Mouse (Mus musculus) lung, adult 2 months (tissue): ENCODE data around the gene Nrcam.

Experiments
- CTCF ChIP-seq: fragments of 200-500 bp; IDR thresholded peaks from 2 replicates; pipeline ENCODE4 v1.5.1; 2011; ENCODE audit warnings: mild to moderate bottlenecking, low read length, control low read depth; ENCODE audit not compliant: insufficient read depth
- POLR2A ChIP-seq: fragments of 200-500 bp; IDR thresholded peaks from 2 replicates; pipeline ENCODE4 v1.6.1; 2011; ENCODE audit warnings: low read depth, mild to moderate bottlenecking, control low read depth, low read length, borderline replicate concordance; ENCODE audit errors: extremely low read depth

DNA sequence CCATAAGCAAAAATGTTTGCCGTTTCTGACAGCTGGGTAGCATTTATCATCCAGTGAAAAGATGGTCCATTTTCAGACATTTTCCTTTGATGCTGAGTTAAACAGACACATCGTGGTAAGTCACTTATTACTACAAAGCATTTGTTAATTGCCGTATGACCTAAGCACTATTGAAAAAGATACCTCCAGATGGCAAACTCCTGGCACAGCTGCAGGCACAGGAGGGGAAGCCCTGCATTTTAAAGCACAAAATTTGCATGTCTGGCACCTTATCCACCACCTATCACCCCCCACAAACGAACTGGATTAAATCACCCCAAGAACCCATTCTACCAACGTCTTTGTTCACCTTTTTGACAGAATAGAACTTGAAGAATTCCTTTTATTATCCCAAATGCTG, 206.9 kb downstream of the Nrcam start:
- no peak for TF ChIP-seq POLR2A
- TF ChIP-seq CTCF: no peak
